Mouse (Mus musculus): ENCODE data around the gene Rbm7.
"Not testable (repeated sequence)": the region's sequence is repeated elsewhere in the genome, so short reads cannot be mapped to it uniquely, and the experiment has no call there.

The Rbm7 gene

DNA sequence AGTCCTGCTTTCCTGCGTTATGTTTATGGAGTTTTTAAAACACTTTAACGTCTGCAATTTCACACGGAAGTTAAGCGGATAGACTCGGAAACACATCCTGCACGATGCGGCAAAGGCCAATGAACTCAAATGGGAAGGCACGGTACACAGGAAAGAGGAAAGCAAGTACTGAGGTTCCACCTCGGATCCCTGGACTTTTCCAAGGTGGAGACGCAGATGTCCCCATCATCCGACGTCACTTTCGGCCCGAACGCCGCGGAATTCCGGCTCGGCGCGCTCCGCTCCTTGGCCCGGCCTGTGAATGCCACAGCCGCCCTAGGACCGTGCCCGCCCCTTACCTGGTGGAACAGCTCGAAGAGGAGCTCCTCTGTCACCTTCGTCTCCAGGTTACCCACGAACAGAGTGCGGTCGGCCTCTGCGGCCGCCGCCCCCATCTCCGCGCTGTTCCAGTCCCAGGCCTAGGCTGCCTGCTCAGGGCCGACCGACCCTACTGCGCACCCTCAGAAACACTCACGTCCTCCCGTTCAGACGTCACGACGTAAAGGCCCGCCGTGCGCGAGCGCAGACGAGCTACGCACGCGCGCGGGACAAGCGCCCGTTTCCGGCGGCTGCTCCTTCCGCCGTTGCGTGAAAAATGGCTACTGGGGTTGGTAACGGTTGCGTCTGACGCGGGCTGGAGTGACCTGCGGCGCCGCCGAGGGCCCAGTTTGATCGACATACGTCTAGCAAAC is at the start of gene Rbm7, which contains the start of gene Gm5617:
TSS of gene Rbm7 (minus strand) at position 483 of the 731 bp plus-strand sequence.
TSS of gene Gm5617 (plus strand) at position 626 of the 731 bp plus-strand sequence.
- DNase-seq (ENCODE audit: low read depth) = peak; percentile 94

DNA sequence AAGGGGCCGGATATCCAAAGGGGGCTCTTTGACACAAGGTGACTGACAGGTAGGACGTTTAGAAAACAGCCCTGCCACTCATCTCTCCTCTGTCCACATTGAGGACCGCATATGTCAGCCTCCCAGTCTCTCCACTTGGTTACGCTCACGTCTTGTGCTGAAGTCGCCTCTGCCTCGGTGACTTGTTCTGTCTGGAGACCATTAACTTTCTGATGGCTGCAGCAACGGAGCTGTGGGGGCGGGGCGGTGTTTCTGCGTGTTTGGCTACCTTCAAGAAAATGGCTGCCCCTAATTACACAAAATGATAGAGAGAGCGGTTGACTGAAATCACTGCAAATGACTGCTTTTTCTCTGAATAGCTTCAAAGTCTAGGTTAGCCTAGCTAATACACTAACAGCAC is 43.6 kb upstream of the Rbm7 start:
- no peak for DNase-seq (ENCODE audit: low read depth)

DNA sequence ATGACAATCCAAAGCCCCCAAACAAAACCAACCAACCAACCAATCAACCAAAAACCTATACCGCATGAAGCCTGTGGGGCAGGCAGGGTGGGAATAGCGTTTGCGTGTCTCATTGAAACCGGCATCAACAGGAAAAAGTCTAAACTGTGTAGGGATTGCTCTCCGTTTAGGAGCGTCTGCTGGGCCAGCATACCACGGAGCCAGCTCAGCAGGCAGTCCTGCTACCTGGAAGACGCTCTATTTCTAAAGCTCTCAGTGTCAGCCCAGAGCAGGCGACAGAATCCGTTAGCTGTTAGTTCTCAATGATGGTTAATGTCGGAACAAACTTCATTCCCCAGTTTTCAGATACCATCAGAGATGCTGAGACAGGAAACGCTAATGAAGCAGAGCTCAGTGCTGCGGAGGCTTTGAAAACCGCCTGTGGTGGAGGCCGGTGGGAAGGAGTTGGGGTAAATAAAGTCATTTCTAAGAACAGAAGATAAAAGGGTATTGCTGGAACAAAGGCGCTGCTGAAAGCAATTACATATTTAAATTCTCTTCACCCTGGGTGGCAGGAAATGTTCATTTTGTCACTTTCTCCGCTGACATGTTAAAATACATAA is 43.0 kb upstream of the Rbm7 start:
- DNase-seq (ENCODE audit: low read depth) = no peak

GRCm38 (mm10) chr9:48537616-48538015 is 42.5 kb upstream of the Rbm7 start:
- DNase-seq (ENCODE audit: low read depth) = not testable (repeated sequence)

GRCm38 (mm10) chr9:48536414-48536813 is 41.3 kb upstream of the Rbm7 start:
- DNase-seq (ENCODE audit: low read depth) = peak; percentile 63

DNA sequence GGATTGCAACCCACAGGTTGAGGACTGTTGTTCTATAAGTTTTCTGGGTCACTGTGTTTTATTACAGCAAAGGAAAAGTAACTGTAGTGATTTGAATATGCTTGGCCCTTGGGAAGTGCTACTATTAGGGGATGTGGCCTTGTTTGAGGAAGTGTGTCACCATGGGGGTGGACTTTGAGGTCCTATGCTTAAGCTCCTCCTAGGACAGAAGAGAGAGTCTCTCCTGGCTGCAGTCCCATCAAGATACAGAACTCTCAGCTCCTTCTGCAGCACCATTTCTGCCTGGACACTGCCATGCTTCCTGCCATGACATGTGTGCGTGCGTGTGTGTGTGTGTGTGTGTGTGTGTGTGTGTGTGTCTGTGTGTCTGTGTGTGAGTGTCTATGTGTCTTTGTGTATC is 37.6 kb upstream of the Rbm7 start:
- DNase-seq (ENCODE audit: low read depth) = peak; percentile 97

- DNase-seq (ENCODE audit: low read depth) = peak; percentile 86
Measured at GRCm38 (mm10) chr9:48532203-48532602, 37.1 kb upstream of the Rbm7 start.

DNA sequence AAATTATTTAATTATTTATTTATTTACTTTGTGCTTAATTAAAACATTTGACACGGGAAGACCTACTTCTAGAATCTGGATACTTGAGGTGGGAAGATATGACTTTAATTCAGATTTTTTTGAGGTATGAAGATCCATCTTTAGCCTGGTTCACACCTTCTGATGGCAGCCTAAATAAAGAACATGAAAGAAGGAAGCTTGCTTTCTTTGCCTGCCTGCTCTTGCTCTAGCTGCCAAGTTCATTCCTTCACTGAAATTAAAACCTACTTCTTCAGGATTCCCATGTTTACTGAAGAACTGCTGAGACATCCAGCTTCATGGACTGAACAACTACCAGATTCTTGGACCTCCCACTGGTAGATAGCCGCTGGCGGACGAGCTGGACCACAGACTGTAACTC is 36.2 kb upstream of the Rbm7 start:
- DNase-seq (ENCODE audit: low read depth) = no peak

- DNase-seq (ENCODE audit: low read depth) = no peak
Measured at GRCm38 (mm10) chr9:48526520-48526919, 31.4 kb upstream of the Rbm7 start.

DNA sequence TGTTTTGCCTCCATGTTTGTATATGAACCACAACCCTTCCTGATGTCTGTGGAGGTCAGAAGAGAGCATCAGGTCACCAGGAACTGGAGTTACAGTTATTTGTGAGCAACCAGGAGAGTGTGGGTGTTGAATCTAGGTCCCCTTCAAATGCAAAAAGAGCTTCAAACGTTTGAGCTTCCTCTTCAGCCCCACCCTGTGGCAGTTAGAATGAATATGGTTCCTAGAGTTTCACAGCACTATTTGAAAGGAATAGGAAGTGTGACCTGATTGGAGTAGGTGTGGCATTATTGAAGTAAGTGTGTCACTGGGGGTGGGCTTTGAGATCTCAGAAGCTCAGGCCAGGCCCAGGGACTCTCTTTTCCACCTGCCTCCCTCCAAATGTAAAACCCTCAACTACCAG is 30.5 kb upstream of the Rbm7 start:
- peak; percentile 56 for DNase-seq (ENCODE audit: low read depth)

- DNase-seq (ENCODE audit: low read depth) = not testable (repeated sequence)
Measured at GRCm38 (mm10) chr9:48520405-48520804, 25.3 kb upstream of the Rbm7 start.

- DNase-seq (ENCODE audit: low read depth) = no peak
Measured at GRCm38 (mm10) chr9:48517372-48518130, 22.5 kb upstream of the Rbm7 start.

DNA sequence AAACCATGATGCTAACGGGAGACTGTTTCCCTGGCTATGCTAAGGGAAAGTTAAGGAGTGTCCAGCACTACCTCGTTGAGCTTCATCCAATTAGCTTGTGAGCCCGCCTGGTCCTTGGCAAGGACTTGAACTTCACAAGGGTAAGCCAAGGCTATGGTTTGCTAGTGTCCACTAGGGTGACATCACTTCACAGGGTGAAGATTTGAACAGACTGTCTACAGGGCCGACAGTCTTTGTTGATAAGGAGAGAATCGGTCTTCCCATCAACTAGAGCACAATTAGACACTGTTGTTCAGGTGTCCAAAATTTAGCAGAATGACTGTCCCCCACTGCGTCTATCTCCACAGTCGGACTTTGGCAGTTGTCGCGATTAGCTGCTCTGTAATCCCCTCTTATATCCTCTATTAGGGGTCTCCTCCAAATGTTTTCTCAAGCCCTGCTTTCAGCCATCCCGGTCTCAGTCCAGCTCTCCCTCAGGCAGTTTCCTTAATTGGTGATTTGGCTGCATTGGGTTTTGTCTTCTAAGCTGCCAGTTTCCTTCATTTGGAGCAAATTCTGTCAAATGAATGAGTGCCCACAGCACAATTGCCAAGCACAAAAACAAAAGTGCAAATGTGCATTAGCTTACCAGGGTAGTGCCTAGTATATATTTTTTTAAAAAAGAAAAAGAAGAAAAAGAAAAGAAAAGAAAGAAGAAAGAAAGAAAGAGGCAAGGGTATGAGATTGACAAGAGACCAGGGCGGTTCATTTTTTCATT is 21.7 kb upstream of the Rbm7 start:
- no peak for DNase-seq (ENCODE audit: low read depth)

- DNase-seq (ENCODE audit: low read depth) = peak; percentile 96
Measured at GRCm38 (mm10) chr9:48515332-48515731, 20.2 kb upstream of the Rbm7 start.

DNA sequence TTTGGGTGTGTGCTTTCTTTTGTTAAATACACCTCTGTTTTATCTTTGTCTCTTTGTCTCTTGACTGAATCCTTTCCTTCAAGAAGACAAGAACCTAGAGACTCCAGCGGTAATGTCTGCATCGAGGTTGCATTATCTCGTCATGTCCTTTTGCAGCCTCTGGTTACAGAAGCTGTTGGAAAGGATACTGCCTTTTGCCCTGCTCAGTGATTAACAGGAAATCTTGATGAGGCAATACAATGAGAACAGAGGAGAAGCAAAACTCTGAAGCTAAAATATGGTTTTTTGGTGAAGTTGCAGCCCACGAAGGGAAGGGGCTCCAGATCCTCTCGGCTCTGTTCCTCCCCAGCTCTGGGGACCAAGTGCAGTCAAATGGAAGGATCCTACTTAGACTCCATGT is 15.0 kb upstream of the Rbm7 start:
- peak; percentile 66 for DNase-seq (ENCODE audit: low read depth)

- no peak for DNase-seq (ENCODE audit: low read depth)
Measured at GRCm38 (mm10) chr9:48504741-48505365, 9.8 kb upstream of the Rbm7 start.

DNA sequence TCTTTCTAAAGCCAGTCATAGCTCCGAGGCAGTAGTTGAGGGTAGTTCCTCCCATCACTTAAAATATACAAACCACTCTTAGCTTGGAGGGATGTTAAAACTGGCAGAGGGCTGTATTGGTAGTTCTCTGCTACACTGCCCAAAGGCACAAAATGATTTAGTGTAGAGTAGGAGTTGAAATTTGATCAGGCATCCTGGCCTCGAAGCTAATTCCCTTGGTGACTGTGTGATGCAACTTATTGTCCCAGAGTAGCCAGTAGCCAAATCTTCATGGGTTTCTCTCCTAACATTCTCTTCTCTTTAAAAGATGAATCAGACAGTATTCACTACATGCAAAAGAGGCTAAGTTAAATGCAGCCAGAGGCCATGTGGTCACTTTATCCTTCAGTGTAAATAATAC is 7.9 kb upstream of the Rbm7 start:
- DNase-seq (ENCODE audit: low read depth) = no peak

- no peak for DNase-seq (ENCODE audit: low read depth)
Measured at GRCm38 (mm10) chr9:48501192-48501591, 6.1 kb upstream of the Rbm7 start.

DNA sequence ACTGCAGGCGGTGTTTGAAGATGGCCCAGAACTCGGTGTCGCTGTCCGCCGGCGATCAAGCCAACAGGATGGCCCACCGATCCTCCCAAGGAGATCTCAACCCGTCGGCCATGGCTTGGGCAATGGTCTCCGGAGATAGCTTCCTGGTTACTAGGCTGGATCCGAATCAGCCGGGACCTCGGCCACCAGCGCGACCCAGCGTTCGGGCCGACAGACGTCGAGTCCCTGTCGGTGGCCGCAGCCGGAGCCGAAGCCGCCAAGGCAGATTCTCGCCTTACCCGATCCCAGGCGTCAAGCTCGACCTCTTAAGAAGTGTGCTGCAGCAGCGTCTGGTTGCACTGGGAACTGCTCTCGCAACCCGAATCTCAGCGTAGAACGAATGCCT is 441 bp upstream of the Rbm7 start:
- no peak for DNase-seq (ENCODE audit: low read depth)

DNA sequence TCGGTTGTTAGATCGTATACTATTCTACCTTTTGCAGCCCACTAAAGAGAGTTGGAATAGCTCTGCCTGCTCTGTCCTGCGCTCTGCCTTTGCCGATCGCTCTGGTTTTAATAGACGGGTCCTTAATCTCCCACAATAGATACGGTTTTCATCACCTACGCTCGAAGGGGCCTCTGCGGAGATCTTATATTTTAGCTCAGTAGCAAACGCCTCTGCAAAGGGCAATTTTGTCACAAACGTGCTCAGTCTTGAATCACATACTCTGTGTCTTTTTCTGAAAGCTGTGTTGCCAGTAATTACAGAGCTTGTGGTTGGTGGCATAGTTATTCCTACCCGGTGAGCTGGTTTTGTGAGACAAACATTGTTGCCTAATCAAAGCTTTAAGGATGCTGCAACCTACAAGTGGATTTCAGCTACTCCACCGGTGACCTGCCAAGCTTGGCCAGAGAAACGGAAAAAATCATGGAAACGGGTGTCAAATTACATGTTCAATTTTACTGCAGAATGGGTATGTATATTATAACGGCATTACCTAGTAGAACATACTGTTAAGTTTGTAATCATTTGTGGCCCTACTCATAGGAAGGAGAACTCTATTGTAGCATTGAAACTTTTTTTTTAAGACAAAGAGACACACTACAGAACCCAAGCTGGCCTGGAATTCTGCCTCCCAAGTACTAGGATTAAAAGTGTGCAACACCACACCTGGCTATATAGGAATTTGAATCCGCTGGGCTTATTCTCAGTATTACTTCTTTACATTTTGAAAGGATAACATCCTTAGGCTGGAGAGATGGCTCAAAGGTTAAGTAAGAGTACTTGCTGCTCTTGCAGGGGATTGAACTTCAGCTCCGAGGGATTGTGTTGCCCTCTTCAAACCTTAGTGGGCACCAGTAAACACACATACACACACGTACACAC is 13.6 kb downstream of the Rbm7 start:
- DNase-seq (ENCODE audit: low read depth) = peak; percentile 22

All from 416B (cell line).